Mouse (Mus musculus) intestine, postnatal 0 days (tissue): ENCODE results near the gene Cmklr1. TPM values are rescaled to one million over a fixed set of nuclear protein-coding genes. Genes with fewer than 3 reads are reported as not detected.
A peak's percentile ranks its signal among the peaks of the same experiment; 100 is the strongest.

Experiments used
- ATAC-seq: fragments of 200-750 bp; cut with Nextera tagmentation; 2 replicates; pipeline ENCODE4 v1.8.0; 2017; ENCODE audit warnings: mild to moderate bottlenecking, moderate TSS enrichment, moderate library complexity
- H3K27ac ChIP-seq: fragments of 300-500 bp; sonication (generic); 2 replicates; pipeline ENCODE4 v1.5.1; 2014; ENCODE audit warnings: mild to moderate bottlenecking, low read depth, low read length, moderate library complexity
- H3K27me3 ChIP-seq: fragments of 300-500 bp; sonication (generic); replicated peaks from 2 replicates; pipeline ENCODE4 v1.6.1; 2014; ENCODE audit warnings: low read length, mixed read lengths; ENCODE audit not compliant: control insufficient read depth, insufficient read depth
- H3K36me3 ChIP-seq: fragments of 300-500 bp; sonication (generic); 2 replicates; pipeline ENCODE4 v1.6.1; 2014; ENCODE audit warnings: mild to moderate bottlenecking, moderate library complexity; ENCODE audit not compliant: control insufficient read depth, insufficient read depth
- H3K4me1 ChIP-seq: fragments of 300-500 bp; sonication (generic); replicated peaks from 2 replicates; pipeline ENCODE4 v1.6.1; 2014; ENCODE audit warnings: antibody characterized with exemption, low read length, mixed read lengths; ENCODE audit not compliant: control insufficient read depth, insufficient read depth
- H3K4me2 ChIP-seq: fragments of 300-500 bp; sonication (generic); replicated peaks from 2 replicates; pipeline ENCODE4 v1.6.1; 2014; ENCODE audit warnings: low read depth, mild to moderate bottlenecking, moderate library complexity
- H3K4me3 ChIP-seq: fragments of 300-500 bp; sonication (generic); 2 replicates; pipeline ENCODE4 v1.5.1; 2014; ENCODE audit warnings: low read depth, low read length
- H3K9ac ChIP-seq: fragments of 300-500 bp; sonication (generic); 2 replicates; pipeline ENCODE4 v1.6.1; 2014; ENCODE audit warnings: mild to moderate bottlenecking, low read depth, low read length
- H3K9me3 ChIP-seq: fragments of 300-500 bp; sonication (generic); 2 replicates; pipeline ENCODE4 v1.6.1; 2016; ENCODE audit warnings: mixed run types; ENCODE audit not compliant: control insufficient read depth
- CTCF ChIP-seq: sonication (generic); IDR thresholded peaks from 2 replicates; pipeline ENCODE4 v1.5.1; 2016; ENCODE audit warnings: low read depth, mild to moderate bottlenecking, control low read depth, antibody characterized with exemption, moderate library complexity
- WGBS: fragments of 180-500 bp; shearing (Covaris S2); extraction: QIAGEN DNeasy Blood & Tissue Kit; methylation state at CpG from one replicate; pipeline ENCODE4 v1.1.7; 2014; 5-methylcytosine and 5-hydroxymethylcytosine counted together
- polyA plus RNA-seq: library from polyadenylated mRNA; unstranded; fragments of >200 nt; fragmentation: Nextera tagmentation; extraction: Ambion mirVana; gene quantifications from 2 replicates; pipeline ENCODE4 v1.2.1, GENCODE M21; 2015

Cmklr1 gene
- polyA plus RNA-seq, 1 experiment from 2014 or later, result 2.1 TPM

- no peak overlapping the region for H3K4me3 ChIP-seq
Measured at GRCm38 (mm10) chr5:113687514-113687913, 37.3 kb upstream of the Cmklr1 start.

GRCm38 (mm10) chr5:113685471-113685870 is 35.2 kb upstream of the Cmklr1 start:
- H3K27ac ChIP-seq, result no peak overlapping the region
- no peaks in the 10 kb centered on the region for H3K4me1 ChIP-seq
- H3K4me2 ChIP-seq, result no peak overlapping the region
- no peaks in the 10 kb centered on the region for H3K27me3 ChIP-seq
- WGBS, result 77% methylated on average over 5 of the region's 5 CpGs
- H3K9ac ChIP-seq, result no peak overlapping the region
- no peaks in the 10 kb centered on the region for H3K36me3 ChIP-seq
- peak; percentile 10; the same call in 1 of the 2 replicates for TF ChIP-seq CTCF
- ATAC-seq, result no peak
- H3K4me3 ChIP-seq, result no peak overlapping the region
- H3K9me3 ChIP-seq, result no peaks in the 10 kb centered on the region

More at GRCm38 (mm10) chr5:113687514-113687913, 37.3 kb upstream of the Cmklr1 start:
- Histone ChIP-seq H3K27me3 (no peaks in the 10 kb centered on the region), H3K27ac (no peak overlapping the region), H3K9me3 (no peaks in the 10 kb centered on the region), H3K4me1 (no peaks in the 10 kb centered on the region), H3K9ac (no peak overlapping the region), H3K36me3 (no peaks in the 10 kb centered on the region), H3K4me2 (no peak overlapping the region)
- no peak for ATAC-seq
- TF ChIP-seq CTCF, result no peak
- 75% methylated on average over 5 of the region's 5 CpGs for whole genome bisulfite sequencing

GRCm38 (mm10) chr5:113683246-113683645 is 33.0 kb upstream of the Cmklr1 start:
- Histone ChIP-seq H3K4me2 (no peak overlapping the region), H3K27ac (no peak overlapping the region), H3K36me3 (no peaks in the 10 kb centered on the region), H3K27me3 (no peaks in the 10 kb centered on the region), H3K4me3 (no peak overlapping the region), H3K9me3 (no peaks in the 10 kb centered on the region), H3K4me1 (no peaks in the 10 kb centered on the region), H3K9ac (no peak overlapping the region)
- no peak for ATAC-seq
- TF ChIP-seq CTCF, result no peak
- 76% methylated on average over 5 of the region's 5 CpGs for WGBS

- no peak overlapping the region for H3K27ac ChIP-seq
- H3K4me1 ChIP-seq, result no peaks in the 10 kb centered on the region
- TF ChIP-seq CTCF, result no peak
- H3K9ac ChIP-seq, result no peak overlapping the region
- ATAC-seq, result no peak
- no peaks in the 10 kb centered on the region for H3K27me3 ChIP-seq
- no peaks in the 10 kb centered on the region for H3K36me3 ChIP-seq
- 75% methylated on average over 3 of the region's 3 CpGs for WGBS
- no peak overlapping the region for H3K4me2 ChIP-seq
- no peak overlapping the region for H3K4me3 ChIP-seq
- H3K9me3 ChIP-seq, result no peaks in the 10 kb centered on the region
Measured at GRCm38 (mm10) chr5:113682472-113682871, 32.2 kb upstream of the Cmklr1 start.

- no peak overlapping the region for H3K4me3 ChIP-seq
- no peak overlapping the region for H3K27ac ChIP-seq
- no peaks in the 10 kb centered on the region for H3K36me3 ChIP-seq
- no peak for ATAC-seq
- no peak overlapping the region for H3K9ac ChIP-seq
- no peaks in the 10 kb centered on the region for H3K27me3 ChIP-seq
- WGBS, result 69% methylated on average over 14 of the region's 14 CpGs
- no peaks in the 10 kb centered on the region for H3K4me1 ChIP-seq
- H3K4me2 ChIP-seq, result no peak overlapping the region
- H3K9me3 ChIP-seq, result no peaks in the 10 kb centered on the region
- no peak for TF ChIP-seq CTCF
Measured at GRCm38 (mm10) chr5:113681219-113681618, 31.0 kb upstream of the Cmklr1 start.

GRCm38 (mm10) chr5:113679509-113679908 is 29.3 kb upstream of the Cmklr1 start:
- Histone ChIP-seq H3K27me3 (no peaks in the 10 kb centered on the region), H3K4me1 (no peaks in the 10 kb centered on the region), H3K4me3 (no peak overlapping the region), H3K36me3 (no peaks in the 10 kb centered on the region), H3K27ac (no peak overlapping the region), H3K9me3 (no peaks in the 10 kb centered on the region), H3K9ac (no peak overlapping the region), H3K4me2 (no peak overlapping the region)
- ATAC-seq, result no peak
- 93% methylated on average over 4 of the region's 4 CpGs for WGBS
- TF ChIP-seq CTCF, result no peak
